Mouse (Mus musculus) B cell, adult 2 months (primary cell): ENCODE measurements at regions not wholly inside any gene's neighbourhood (a gene's known extent, or its start where the extent isn't known, plus 50 kb on each side); places are given as distances from the start of the nearest gene placed in this dataset.
A peak's percentile ranks its signal among the peaks of the same experiment; 100 is the strongest.

Experiments
- DNase-seq, 2 experiments: peaks; one replicate each; pipeline ENCODE4 v3.0.0; 2022

- no peak for DNase-seq
Measured at GRCm38 (mm10) chr2:30717566-30718328, 85.7 kb downstream of the 1700001O22Rik start.

- no peak for DNase-seq
Measured at GRCm38 (mm10) chr2:30716580-30717565, 86.6 kb downstream of the 1700001O22Rik start.

DNA sequence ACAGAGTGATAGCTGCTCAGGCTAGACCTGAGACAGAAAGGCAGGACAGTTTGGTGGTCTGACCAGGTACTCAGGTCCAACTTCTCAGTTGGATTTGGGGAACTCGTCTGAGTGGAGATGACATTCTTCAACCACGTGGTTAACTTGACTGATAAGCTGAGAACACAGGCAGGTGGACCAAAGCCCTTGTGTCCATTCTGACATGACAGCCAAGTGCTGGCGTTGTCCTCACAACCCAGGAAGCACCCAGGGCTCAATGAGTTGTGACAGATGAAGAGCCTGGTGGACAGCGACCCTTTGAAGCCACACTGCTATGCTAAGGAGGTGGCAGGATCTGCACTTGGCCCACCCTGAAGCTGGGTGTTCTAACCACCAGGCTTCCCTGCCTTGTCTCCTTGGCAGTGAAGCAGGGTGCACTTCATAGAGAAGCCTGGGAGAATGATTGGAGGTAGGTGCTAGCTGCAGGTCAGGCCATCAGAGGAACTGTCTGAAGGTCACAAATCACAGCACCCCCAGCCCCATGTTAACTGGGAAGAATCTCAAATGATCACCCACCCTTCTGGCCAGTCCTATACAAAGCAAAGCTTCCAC is 87.6 kb downstream of the 1700001O22Rik start:
- DNase-seq: no peak

DNA sequence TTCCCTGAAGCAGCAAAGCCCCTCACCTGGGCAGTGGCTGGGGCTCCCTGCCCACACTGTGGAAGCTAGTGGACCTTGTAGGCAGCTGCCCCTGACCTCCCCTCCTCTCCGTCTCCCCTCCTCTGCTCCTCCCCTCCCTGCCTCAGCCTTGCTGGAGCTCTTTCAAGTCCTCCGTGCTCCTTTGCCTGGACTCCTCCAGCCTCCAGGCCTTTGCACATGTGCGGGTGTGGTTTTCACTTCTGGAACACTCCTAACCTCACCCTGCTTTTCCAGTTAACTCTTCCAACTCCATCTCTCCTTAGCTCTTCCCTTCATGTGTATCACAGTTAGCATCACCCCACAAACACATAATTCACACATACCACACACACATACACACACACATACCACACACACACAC is 89.9 kb downstream of the 1700001O22Rik start:
- DNase-seq: no peak

DNA sequence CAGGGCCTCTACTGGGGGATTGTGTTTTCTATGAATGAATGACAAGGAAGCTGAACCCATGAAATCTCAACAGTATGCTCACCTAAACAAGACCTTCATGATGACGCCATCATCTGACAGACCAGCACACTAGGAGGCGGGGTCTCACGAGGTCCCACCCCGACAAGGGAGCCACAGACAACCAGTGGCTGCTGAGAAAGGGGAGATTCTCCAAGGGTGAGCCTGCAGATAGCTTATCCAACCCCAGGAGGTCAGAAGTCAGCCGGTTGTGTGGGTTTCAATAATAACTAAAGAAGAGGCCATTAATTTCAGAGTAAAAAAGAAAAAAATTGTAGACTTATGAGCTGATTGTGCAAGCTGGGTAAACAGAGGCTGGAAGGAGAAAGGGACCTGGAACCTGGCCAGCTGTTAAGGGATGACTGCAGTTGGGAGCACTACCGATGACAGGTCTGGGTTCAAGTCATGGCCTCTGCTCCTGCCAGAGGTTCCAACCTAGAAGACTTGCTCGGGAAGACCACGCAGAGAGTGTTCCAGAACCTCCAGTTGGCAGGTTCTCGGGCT is 90.5 kb downstream of the 1700001O22Rik start:
- DNase-seq: peak; percentile 49 to 50

DNA sequence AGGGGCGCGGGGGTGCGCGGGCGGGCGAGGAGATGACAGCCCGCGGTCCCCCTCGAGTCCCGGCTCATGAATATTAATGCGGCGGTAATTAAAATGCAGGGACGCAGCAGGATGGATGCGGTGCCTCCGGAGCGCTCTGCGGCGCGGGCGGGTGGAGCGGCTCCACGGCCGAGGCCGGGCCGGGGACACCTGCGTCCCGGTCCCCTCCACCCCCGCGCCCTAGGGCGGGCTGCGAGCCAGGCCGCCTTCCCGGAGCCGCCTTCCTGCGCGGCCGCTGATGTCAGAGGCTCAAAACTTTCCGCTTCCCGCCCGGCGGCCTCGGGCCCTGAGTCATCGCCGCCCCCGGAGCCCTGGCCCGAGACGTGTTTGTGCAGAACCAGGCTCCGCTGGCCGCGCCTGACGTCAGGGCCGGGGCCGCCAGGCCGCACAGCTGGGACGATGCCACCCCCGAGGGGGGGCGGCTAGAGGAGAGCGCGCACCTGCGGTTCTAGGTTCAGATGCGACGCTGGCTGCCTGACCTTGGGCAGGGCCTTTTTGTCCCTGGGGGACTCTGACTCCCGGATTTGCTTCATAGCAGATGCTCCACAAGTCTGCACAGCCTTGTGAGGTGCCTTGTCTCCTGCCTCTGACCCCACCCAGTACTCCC is 91.5 kb downstream of the 1700001O22Rik start:
- DNase-seq: peak; percentile 96 to 97

- no peak for DNase-seq
Measured at GRCm38 (mm10) chr2:30711476-30711852, 92.0 kb downstream of the 1700001O22Rik start.

GRCm38 (mm10) chr2:30710895-30711294 is 92.6 kb downstream of the 1700001O22Rik start:
- DNase-seq: no peak

GRCm38 (mm10) chr2:30709386-30709884 is 94.0 kb downstream of the 1700001O22Rik start:
- DNase-seq: no peak

GRCm38 (mm10) chr2:30708762-30709385 is 94.6 kb downstream of the 1700001O22Rik start:
- DNase-seq: no peak

DNA sequence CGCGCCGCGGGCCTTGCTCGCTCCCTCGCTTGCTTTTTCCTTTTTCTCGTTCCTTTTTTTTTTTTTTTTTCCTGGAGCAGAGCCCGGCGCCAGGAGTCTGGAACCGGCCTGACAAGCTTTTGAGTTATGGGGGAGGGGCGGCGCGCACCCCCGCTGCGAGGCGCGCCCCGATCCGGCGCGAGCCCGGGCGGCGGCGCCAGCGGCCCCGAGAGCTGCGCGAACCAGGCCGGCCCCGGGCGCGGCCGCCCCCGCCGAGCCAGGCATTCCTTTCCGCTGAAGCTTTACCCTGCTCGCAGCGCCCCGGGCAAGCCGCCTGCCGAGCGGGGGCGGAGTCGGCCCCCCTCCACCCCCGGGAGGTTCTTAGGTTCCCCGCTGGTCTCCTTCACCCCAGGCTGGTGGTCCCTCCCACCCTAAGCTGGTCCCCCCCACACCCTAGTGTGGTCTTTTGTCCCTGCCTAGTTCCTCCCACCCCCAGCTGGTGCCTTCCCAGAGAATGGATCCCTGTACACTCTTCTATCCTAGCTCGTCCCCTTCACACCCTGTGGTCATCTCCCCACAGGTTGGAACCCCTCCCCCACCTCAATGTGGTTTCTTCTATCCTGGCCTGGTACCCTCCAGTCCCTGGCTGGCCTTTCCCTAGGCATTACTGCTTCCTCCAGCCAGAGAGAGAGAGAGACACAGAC is 95.3 kb downstream of the 1700001O22Rik start:
- DNase-seq: peak; percentile 63 to 65

GRCm38 (mm10) chr2:30707099-30708000 is 96.1 kb downstream of the 1700001O22Rik start:
- DNase-seq: peak; percentile 69 to 72

DNA sequence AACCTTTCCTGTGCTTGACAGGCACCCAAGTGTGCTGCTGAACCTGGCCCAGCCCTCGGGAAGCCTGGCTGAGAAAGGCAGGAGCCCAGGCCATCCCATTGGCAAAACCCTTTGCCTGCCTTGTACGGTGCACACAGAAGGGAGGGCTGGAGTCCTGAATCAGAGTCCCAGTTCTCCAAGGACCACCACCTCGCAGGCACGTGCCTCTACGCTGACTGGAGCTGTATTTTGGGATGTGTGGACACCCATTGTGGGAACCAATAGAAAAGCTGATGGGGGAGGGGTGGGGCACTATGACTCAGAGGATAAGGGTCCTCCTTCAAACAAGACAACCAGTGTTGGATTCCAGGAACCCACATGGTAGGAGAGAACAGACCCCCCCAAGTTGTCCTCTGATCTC is 97.4 kb downstream of the 1700001O22Rik start:
- no peak for DNase-seq

- no peak for DNase-seq
Measured at GRCm38 (mm10) chr2:30703308-30703707, 100.2 kb downstream of the 1700001O22Rik start.

DNA sequence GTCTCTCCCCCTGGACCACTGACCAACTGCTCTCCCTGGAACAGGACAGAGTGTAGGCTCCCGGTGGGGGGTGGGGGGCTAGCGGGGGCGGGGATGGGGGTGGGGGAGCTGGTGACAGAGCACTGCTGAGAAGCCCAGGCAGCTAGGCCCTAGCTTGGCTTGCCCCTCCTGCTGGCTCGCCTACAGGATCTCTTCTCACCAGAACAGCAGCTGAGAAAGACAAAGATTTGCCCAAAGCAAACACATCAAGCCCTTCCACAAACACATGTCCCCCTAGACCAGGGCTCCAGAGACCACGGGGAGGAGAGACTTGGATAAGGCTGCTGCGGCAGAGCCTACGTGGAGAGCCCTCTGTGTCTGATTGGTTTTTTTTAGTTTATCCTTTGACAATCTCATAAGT is 100.8 kb downstream of the 1700001O22Rik start:
- DNase-seq: no peak

GRCm38 (mm10) chr2:30700890-30701289 is 102.6 kb downstream of the 1700001O22Rik start:
- DNase-seq: no peak

DNA sequence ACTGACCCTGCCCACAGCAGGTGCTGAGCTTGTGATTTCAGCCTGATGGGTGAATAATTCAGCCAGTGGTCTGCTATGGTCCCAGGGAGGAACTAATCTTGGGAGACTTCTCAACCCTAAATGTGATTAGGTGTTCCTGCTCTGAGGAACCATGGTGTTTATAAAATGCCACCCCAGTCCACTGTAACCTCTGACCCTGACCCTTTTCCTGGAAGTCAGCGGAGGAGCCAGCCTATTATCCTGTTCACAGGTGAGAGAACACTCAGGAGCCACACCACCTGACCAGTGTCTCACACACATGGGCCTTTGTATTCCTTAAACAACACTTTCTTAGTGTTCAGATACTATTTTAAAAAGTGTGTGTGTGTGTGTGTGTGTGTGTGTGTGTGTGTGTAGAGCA is 103.0 kb downstream of the 1700001O22Rik start:
- DNase-seq: no peak

DNA sequence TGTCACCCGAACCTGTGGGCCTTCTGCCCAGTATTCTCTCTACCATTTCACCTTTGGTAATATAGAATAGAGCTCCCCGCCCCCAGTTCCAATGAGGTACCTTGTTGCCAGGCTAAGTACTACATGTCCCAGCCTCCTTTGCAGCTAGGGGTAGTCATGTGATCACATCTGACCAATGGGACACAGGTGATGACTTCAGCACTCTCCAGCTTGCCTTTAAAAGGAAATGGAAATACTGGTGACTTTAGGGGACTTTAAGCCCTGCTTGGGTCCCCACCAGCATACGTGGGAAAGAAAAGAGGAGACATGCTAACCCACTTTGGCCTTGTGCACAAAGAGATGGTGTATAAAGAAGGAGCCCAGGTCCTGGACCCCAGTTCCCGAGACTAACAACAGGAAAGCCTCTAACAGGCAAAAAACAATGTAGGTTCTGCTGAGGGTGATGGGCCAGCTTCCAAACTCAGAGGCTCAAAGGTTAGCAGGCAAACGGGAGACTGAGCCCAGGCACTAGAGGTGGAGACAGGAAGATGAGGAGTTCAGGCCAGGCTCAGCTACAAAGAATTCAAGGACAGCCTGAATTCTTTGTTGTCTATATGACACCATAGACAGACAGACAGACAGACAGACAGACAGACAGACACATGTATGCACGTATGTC is 103.5 kb downstream of the 1700001O22Rik start:
- DNase-seq: peak; percentile 77 to 80

DNA sequence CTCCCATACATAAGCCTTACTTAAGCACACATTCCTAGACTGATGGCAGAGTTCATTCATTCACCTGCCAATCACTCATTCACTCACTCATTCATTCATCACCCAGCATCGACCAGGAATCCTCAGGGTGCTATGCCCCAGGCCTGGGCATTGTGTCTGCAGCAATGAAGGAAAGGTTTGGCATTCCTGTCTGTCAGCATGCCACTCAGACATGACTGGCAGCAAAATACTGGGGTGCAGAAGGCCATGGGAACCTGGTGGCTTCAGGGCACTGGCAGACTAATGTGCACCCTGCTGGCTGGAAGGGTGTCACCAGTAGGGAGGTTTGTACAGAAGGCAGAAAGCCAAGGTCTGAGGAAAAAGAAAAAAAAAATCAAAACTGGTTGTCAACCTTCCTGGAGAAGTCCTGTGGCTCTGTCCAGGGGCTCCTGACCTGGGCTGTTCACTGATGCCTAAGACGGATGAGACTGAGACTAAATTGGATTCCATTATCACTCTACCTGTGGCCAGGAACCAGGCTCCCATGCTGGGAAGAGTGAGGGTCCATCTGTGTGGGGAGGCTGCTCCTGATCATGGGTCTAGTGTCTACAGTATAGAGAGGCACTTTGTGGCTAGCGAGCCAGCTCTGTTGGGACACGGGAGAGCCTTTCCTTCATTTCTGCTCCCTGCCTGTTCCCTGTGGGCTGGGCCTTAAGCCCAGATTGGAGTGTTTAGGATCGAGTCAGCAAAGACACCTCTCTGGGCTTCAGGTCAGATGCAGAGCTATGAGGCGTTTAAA is 104.1 kb downstream of the Cstad start:
- no peak for DNase-seq
